Mouse (Mus musculus) liver, postnatal 0 days (tissue): ENCODE results near the gene Extl1.

Experiments used
- CTCF ChIP-seq: sonication (generic); IDR thresholded peaks from 2 replicates; pipeline ENCODE4 v1.5.1; 2016; ENCODE audit warnings: antibody characterized with exemption, low read depth
- EP300 ChIP-seq: IDR thresholded peaks from 2 replicates; pipeline ENCODE4 v1.6.1; 2016; ENCODE audit warnings: antibody characterized with exemption, low read depth, mild to moderate bottlenecking

GRCm38 (mm10) chr4:134314081-134314655 is 69.5 kb downstream of the Extl1 start:
- TF ChIP-seq CTCF (no peak), EP300 (no peak)
